Mouse (Mus musculus): ENCODE results near the gene Wdr45. TPM values are rescaled to one million over a fixed set of nuclear protein-coding genes. Genes with fewer than 3 reads are reported as not detected.

Wdr45 gene
- polyA plus RNA-seq, 1 experiment from 2014 or later, result 53.9 TPM

GRCm38 (mm10) chrX:7721514-7722281, 7.6 kb downstream of the Wdr45 start, which contains the start of gene Gm45208:
TSS of gene Gm45208 (plus strand) at chrX:7722245.
- ChIA-PET POLR2A (interaction anchor here (0.5 kb wide), 1 partner anchor 66 kb away, joined by 3 read pairs; no protein-coding TSS in a partner anchor), CTCF (no interaction called here)
- DNase-seq (ENCODE audit: low read depth, low spot score), result peak; percentile 38
- in situ Hi-C loops (cut with MboI; ENCODE audit: low pct_unique_long_range_greater_than_20kb), result no loop called here
- TF ChIP-seq CTCF (IDR thresholded peaks at IDR 0.05), result no peak
- peak; percentile 84 for ATAC-seq
- peaks cover 5% of the 10 kb centered on the region for H3K27me3 ChIP-seq

DNA sequence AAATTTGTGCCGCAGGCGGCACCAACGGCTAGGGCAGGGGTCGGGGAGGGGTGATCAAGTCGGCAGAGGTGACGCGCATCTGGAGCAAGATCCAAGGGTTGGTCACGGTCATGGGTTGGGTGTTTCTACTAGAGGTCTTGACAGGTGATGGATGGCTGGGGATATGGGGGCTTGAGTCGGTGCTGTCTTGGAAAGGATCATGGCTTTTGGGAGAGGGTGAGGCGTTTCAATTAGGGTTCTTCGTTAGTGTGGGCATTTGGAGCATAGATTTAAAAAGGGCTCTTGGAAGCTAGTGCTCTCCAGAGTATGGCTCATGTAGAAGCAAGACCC, 8.1 kb downstream of the Wdr45 start:
- ChIA-PET POLR2A (no interaction called here), CTCF (no interaction called here)
- no peak for DNase-seq (ENCODE audit: low read depth, low spot score)
- ATAC-seq, result peak; percentile 5
- H3K27me3 ChIP-seq, result peaks cover 5% of the 10 kb centered on the region
- TF ChIP-seq CTCF (IDR thresholded peaks at IDR 0.05), result no peak
- in situ Hi-C loops (cut with MboI; ENCODE audit: low pct_unique_long_range_greater_than_20kb), result no loop called here

DNA sequence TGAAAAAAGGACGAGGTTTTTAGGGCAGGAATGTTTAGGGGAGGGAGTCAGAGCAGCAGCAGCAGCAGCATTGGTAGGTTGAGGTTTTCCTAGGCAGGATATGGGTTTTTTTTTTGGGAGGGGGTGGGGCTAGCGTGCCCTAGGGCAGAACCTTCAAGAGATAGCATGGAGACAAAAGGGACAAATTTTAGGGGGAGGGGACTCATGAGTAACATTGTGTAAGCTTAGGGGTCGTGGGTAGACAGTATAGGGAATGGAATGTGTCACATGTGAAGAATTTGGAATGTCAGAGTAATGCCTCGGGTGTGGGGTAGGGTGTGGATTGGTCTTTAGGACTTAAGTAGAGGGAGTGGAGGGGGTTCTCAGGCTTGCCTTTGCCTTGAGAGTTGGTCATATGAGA, 8.6 kb downstream of the Wdr45 start:
- no peak for ATAC-seq
- peaks cover 5% of the 10 kb centered on the region for H3K27me3 ChIP-seq
- no peak for TF ChIP-seq CTCF (IDR thresholded peaks at IDR 0.05)
- DNase-seq (ENCODE audit: low read depth, low spot score), result no peak
- in situ Hi-C loops (cut with MboI; ENCODE audit: low pct_unique_long_range_greater_than_20kb), result no loop called here
- ChIA-PET POLR2A (no interaction called here), CTCF (no interaction called here)

DNA sequence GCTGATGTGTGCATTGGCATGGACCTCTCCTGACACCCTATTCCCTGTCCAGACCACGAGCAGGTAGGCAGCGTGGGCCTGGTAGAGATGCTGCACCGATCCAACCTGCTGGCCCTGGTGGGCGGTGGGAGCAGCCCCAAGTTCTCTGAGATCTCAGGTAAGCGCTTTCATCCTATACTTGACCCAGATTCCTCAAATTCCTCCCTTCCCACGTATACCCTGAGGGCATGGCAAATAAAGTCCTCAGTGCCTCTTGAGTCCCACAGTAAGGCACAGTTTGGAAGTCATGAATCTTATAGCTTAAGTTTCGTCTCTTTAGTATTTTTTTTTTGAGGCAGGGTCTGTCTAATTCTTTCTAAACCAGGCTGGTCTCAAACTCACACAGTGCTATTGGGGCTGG, 10.0 kb downstream of the Wdr45 start:
- TF ChIP-seq CTCF (IDR thresholded peaks at IDR 0.05), result no peak
- no peak for DNase-seq (ENCODE audit: low read depth, low spot score)
- in situ Hi-C loops (cut with MboI; ENCODE audit: low pct_unique_long_range_greater_than_20kb), result no loop called here
- POLR2A ChIA-PET, result no interaction called here
- H3K27me3 ChIP-seq, result peaks cover 3% of the 10 kb centered on the region
- ATAC-seq, result no peak
- CTCF ChIA-PET, result no interaction called here

DNA sequence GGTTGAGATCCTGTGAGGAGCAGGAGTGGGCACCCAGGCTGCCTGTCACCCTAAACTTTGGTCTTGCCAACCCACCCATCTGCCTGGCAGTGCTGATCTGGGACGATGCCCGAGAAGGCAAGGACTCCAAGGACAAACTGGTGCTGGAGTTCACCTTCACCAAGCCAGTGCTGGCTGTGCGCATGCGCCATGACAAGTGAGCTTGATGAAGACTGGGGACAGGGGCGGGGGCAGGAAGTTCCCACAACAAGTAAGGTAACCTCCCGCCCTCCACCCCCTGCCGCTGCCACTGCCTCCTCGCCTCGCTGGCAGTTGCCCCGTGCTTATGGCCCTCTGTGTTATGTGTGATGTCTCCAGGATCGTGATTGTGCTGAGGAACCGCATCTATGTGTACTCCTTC, 11.7 kb downstream of the Wdr45 start:
- CTCF ChIA-PET, result interaction anchor here (1.5 kb wide), 1 partner anchor 13 kb away, joined by 4 read pairs; no protein-coding TSS in a partner anchor

DNA sequence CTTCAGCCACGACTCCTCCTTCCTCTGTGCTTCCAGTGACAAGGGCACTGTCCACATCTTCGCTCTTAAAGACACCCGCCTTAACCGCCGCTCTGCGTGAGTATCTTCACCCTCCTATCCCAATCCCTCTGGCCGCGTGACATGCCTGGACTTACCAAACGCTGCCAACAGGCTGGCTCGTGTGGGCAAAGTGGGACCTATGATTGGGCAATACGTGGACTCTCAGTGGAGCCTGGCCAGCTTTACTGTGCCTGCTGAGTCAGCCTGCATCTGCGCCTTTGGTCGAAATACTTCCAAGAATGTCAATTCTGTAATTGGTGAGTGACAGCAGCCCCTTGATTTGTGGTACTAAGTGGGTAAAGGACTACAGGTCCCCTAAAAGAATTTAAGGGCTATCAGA, 13.0 kb downstream of the Wdr45 start:
- in situ Hi-C loops (cut with MboI; ENCODE audit: low pct_unique_long_range_greater_than_20kb), result no loop called here
- DNase-seq (ENCODE audit: low read depth, low spot score) (no peak), ATAC-seq (no peak)
- ChIA-PET CTCF (no interaction called here), POLR2A (no interaction called here)
- no peak for TF ChIP-seq CTCF (IDR thresholded peaks at IDR 0.05)
- H3K27me3 ChIP-seq, result peaks cover 3% of the 10 kb centered on the region

More for the DNA sequence above, 11.7 kb downstream of the Wdr45 start:
- TF ChIP-seq CTCF (IDR thresholded peaks at IDR 0.05), result no peak
- POLR2A ChIA-PET, result no interaction called here
- H3K27me3 ChIP-seq, result peaks cover 3% of the 10 kb centered on the region
- DNase-seq (ENCODE audit: low read depth, low spot score) (no peak), ATAC-seq (no peak)
- in situ Hi-C loops (cut with MboI; ENCODE audit: low pct_unique_long_range_greater_than_20kb), result no loop called here

GRCm38 (mm10) chrX:7728215-7728921, 14.2 kb downstream of the Wdr45 start, which contains the start of gene Praf2:
TSS of gene Praf2 (plus strand) at chrX:7728439.
- H3K27me3 ChIP-seq, result peaks cover 3% of the 10 kb centered on the region
- POLR2A ChIA-PET, result no interaction called here
- peak; percentile 53 for DNase-seq (ENCODE audit: low read depth, low spot score)
- TF ChIP-seq CTCF (IDR thresholded peaks at IDR 0.05), result no peak
- in situ Hi-C loops (cut with MboI; ENCODE audit: low pct_unique_long_range_greater_than_20kb), result no loop called here
- CTCF ChIA-PET, result interaction anchor here (1.2 kb wide), 1 partner anchor 65 kb away, joined by 3 read pairs; no protein-coding TSS in a partner anchor
- peak; percentile 81 for ATAC-seq

DNA sequence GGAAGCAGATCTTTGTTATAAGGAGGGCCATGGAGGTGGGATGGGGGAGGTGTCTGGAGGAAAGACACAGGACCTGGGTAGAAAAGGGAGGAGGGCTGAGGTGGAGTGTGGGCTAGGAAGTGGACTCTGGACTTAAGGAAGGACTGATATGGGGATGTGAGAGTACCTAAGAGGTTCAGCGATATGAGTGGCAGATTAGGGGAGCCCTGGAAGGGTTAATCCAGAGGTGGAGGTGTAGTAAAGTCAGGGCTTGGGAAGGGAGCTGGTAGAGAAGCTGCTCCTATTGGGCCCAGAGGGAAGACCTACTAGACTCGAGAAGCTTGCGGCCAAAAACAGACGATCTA, 14.8 kb downstream of the Wdr45 start:
- no peak for ATAC-seq
- TF ChIP-seq CTCF (IDR thresholded peaks at IDR 0.05), result no peak
- POLR2A ChIA-PET, result no interaction called here
- CTCF ChIA-PET, result interaction anchor here (1.2 kb wide), 1 partner anchor 65 kb away, joined by 3 read pairs; no protein-coding TSS in a partner anchor
- H3K27me3 ChIP-seq, result peaks cover 3% of the 10 kb centered on the region
- in situ Hi-C loops (cut with MboI; ENCODE audit: low pct_unique_long_range_greater_than_20kb), result no loop called here
- DNase-seq (ENCODE audit: low read depth, low spot score), result no peak

- in situ Hi-C loops (cut with MboI; ENCODE audit: low pct_unique_long_range_greater_than_20kb), result no loop called here
- ATAC-seq (no peak), DNase-seq (ENCODE audit: low read depth, low spot score) (no peak)
- no peak for TF ChIP-seq CTCF (IDR thresholded peaks at IDR 0.05)
- no peaks in the 10 kb centered on the region for H3K27me3 ChIP-seq
- CTCF ChIA-PET, result no interaction called here
- POLR2A ChIA-PET, result no interaction called here
These were observed 19.5 kb downstream of the Wdr45 start for GRCm38 (mm10) chrX:7733571-7734156.

DNA sequence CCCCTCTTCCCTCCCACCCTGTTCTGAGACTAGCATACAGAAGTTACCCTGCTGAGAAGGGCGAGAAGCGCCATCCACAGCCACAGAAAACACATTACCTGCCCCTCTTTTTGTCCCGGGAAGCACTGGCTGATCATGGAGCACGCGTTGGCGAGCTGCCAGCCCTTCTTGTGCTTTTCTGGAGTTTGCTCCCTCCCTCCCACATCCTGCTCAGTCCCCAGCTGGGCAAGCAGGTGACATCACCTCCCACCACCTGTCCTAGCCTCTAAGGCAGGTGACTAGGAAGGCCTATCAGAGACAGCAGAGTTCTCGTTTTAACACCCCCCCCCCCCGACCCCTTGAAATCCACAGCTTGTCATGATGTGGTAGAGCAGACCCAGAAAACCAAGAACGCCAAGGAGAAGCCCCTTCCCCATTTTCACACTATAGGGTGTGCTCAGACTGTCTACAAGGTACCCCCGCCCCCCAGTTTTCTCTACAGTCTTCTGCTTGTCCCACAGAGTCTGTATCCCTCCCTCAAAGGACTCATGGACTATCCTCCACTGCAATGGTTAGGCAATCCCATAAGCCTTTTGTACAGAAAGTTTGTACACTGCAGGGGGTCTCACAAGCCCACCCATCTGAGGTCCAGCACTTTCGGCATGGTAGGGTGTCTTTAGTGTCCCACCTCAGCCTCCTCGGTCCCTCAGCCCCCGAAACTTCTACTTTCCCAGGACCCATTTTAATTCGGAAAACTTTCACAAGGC, 25.4 kb downstream of the Wdr45 start:
- ATAC-seq, result no peak
- ChIA-PET CTCF (interaction anchor here (1.7 kb wide), 1 partner anchor 14 kb away, joined by 4 read pairs; no protein-coding TSS in a partner anchor), POLR2A (interaction anchor here (0.6 kb wide), 1 partner anchor 9 kb away, joined by 3 read pairs; no protein-coding TSS in a partner anchor)
- no peak for DNase-seq (ENCODE audit: low read depth, low spot score)
- no peaks in the 10 kb centered on the region for H3K27me3 ChIP-seq
- TF ChIP-seq CTCF (IDR thresholded peaks at IDR 0.05), result no peak
- in situ Hi-C loops (cut with MboI; ENCODE audit: low pct_unique_long_range_greater_than_20kb), result no loop called here

Data from Patski (cell line).